Mouse (Mus musculus): Measurements from ENCODE around the gene Cln6. TPM values are rescaled to one million over a fixed set of nuclear protein-coding genes. Genes with fewer than 3 reads are reported as not detected.

The Cln6 gene
- polyA plus RNA-seq, 1 experiment from 2014 or later = 22.4 TPM

- Histone ChIP-seq H3K4me3 (no peak overlapping the region), H3K9ac (no peak overlapping the region), H3K4me2 (no peak overlapping the region), H3K27ac (no peak overlapping the region), H3K36me3 (no peaks in the 10 kb centered on the region), H3K27me3 (no peaks in the 10 kb centered on the region), H3K9me3 (no peaks in the 10 kb centered on the region), H3K4me1 (peaks cover 22% of the 10 kb centered on the region)
- 51% methylated on average over 4 of the region's 4 CpGs for whole genome bisulfite sequencing
- no peak for ATAC-seq (ENCODE audit: borderline replicate concordance, extremely low read depth, low FRiP score, low TSS enrichment)
Observed at GRCm38 (mm10) chr9:62835705-62836446, 2.7 kb upstream of the Cln6 start.

GRCm38 (mm10) chr9:62837611-62838010 lies 974 bp upstream of the Cln6 start:
- Histone ChIP-seq H3K4me1 (peaks cover 22% of the 10 kb centered on the region), H3K36me3 (no peaks in the 10 kb centered on the region), H3K27ac (peak overlapping the region; percentile 93), H3K9ac (no peak overlapping the region), H3K27me3 (no peaks in the 10 kb centered on the region), H3K4me3 (no peak overlapping the region), H3K9me3 (no peaks in the 10 kb centered on the region), H3K4me2 (peak overlapping the region; percentile 92)
- WGBS = 29% methylated on average over 3 of the region's 3 CpGs
- no peak for ATAC-seq (ENCODE audit: borderline replicate concordance, extremely low read depth, low FRiP score, low TSS enrichment)

DNA sequence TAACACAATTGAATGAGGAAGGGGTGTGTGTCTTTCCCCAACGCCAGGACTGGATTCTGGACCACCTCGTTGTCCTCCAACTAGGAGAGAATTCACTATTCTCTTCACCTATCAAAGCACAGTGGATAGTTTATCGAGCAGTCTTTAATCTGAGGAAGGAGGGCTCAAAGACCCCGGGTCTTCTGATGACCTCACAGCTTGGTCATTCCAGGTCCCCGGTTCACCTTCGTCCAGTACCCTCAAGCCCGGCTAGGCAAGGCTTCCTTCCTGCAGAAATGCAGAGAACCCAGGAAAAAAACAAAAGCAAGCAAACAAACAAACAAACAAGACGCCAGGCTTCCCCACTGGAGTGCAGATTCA lies 459 bp upstream of the Cln6 start:
- no peaks in the 10 kb centered on the region for H3K27me3 ChIP-seq
- H3K9me3 ChIP-seq = no peaks in the 10 kb centered on the region
- H3K9ac ChIP-seq = peak overlapping the region; percentile 32; the same call in 1 of the 2 replicates
- peak overlapping the region; percentile 93 for H3K27ac ChIP-seq
- peak overlapping the region; percentile 86 for H3K4me3 ChIP-seq
- no peaks in the 10 kb centered on the region for H3K36me3 ChIP-seq
- 10% methylated on average over 8 of the region's 8 CpGs for WGBS
- H3K4me2 ChIP-seq = peak overlapping the region; percentile 92
- ATAC-seq (ENCODE audit: borderline replicate concordance, extremely low read depth, low FRiP score, low TSS enrichment) = no peak
- H3K4me1 ChIP-seq = peaks cover 22% of the 10 kb centered on the region

GRCm38 (mm10) chr9:62839172-62839770 lies 686 bp downstream of the Cln6 start:
- no peaks in the 10 kb centered on the region for H3K36me3 ChIP-seq
- H3K4me3 ChIP-seq = peak overlapping the region; percentile 86
- peak overlapping the region; percentile 96 for H3K9ac ChIP-seq
- peaks cover 22% of the 10 kb centered on the region for H3K4me1 ChIP-seq
- peak overlapping the region; percentile 92 for H3K4me2 ChIP-seq
- 8% methylated on average over 14 of the region's 14 CpGs for WGBS
- no peaks in the 10 kb centered on the region for H3K27me3 ChIP-seq
- H3K9me3 ChIP-seq = no peaks in the 10 kb centered on the region
- ATAC-seq (ENCODE audit: borderline replicate concordance, extremely low read depth, low FRiP score, low TSS enrichment) = no peak
- H3K27ac ChIP-seq = peak overlapping the region; percentile 93

GRCm38 (mm10) chr9:62843356-62844024 lies 4.9 kb downstream of the Cln6 start:
- no peak overlapping the region for H3K27ac ChIP-seq
- 0 out of 2 replicates have a peak, but pooled peaks cover 5% of the 10 kb centered on the region for H3K36me3 ChIP-seq
- ATAC-seq (ENCODE audit: borderline replicate concordance, extremely low read depth, low FRiP score, low TSS enrichment) = no peak
- H3K9ac ChIP-seq = no peak overlapping the region
- H3K27me3 ChIP-seq = no peaks in the 10 kb centered on the region
- no peaks in the 10 kb centered on the region for H3K9me3 ChIP-seq
- WGBS = 83% methylated on average over 10 of the region's 10 CpGs
- no peak overlapping the region for H3K4me2 ChIP-seq
- H3K4me3 ChIP-seq = no peak overlapping the region
- peaks cover 18% of the 10 kb centered on the region for H3K4me1 ChIP-seq

DNA sequence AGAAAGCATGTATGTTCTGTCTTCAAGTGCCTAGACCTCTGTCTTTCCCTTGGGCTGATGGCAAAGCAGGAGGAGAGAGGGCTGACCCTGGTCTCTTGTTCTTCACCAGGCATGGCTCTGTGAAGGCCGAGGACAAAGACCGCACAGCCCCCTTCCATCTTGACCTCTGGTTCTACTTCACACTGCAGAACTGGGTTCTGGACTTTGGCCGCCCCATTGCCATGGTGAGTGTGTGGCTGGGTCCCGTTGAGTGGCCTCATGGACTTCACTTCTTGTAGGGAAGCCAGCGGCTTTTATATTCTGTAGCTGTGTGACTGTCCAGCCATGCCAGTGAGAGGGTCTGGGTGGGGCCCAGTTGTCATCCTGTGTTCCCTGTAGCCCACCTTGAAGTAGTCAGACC lies 5.9 kb downstream of the Cln6 start:
- Histone ChIP-seq H3K4me3 (no peak overlapping the region), H3K4me2 (no peak overlapping the region), H3K27ac (no peak overlapping the region), H3K4me1 (peaks cover 12% of the 10 kb centered on the region), H3K9me3 (no peaks in the 10 kb centered on the region), H3K36me3 (0 out of 2 replicates have a peak, but pooled peaks cover 7% of the 10 kb centered on the region), H3K9ac (no peak overlapping the region), H3K27me3 (no peaks in the 10 kb centered on the region)
- no peak for ATAC-seq (ENCODE audit: borderline replicate concordance, extremely low read depth, low FRiP score, low TSS enrichment)
- WGBS = 90% methylated on average over 5 of the region's 5 CpGs

DNA sequence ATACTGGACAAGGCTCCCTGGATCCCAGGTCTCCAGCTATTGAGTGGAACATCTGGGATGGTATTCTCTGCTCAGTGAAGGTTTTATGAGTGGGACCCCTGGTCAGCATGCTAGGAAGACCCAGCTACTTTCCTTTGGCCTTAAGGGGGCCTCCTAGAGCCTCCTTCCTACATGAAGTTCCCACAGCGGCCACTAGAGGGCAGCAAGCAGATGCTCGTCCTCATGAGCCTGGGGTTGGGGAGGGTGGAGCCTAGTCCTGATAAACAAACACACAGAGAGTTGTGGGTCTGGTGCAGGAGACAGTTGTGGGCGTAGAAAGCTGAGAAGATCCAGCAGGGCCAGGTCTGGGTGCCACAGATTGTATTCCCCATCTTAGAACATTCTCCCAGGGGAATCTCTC lies 9.1 kb downstream of the Cln6 start:
- Histone ChIP-seq H3K9ac (no peak overlapping the region), H3K4me1 (peaks cover 13% of the 10 kb centered on the region), H3K9me3 (no peaks in the 10 kb centered on the region), H3K36me3 (peaks cover 11% of the 10 kb centered on the region; the same call in 1 of the 2 replicates), H3K4me2 (no peak overlapping the region), H3K4me3 (no peak overlapping the region), H3K27ac (0 out of 2 replicates have a peak overlapping the region, but pooled peaks have one; percentile 37), H3K27me3 (no peaks in the 10 kb centered on the region)
- ATAC-seq (ENCODE audit: borderline replicate concordance, extremely low read depth, low FRiP score, low TSS enrichment) = peak; percentile 67; the same call in 1 of the 2 replicates
- 2% methylated on average over 3 of the region's 3 CpGs for WGBS

- ATAC-seq (ENCODE audit: borderline replicate concordance, extremely low read depth, low FRiP score, low TSS enrichment) = no peak
- Histone ChIP-seq H3K36me3 (peaks cover 11% of the 10 kb centered on the region; the same call in 1 of the 2 replicates), H3K27ac (no peak overlapping the region), H3K4me2 (no peak overlapping the region), H3K9ac (no peak overlapping the region), H3K4me3 (no peak overlapping the region), H3K9me3 (no peaks in the 10 kb centered on the region), H3K27me3 (no peaks in the 10 kb centered on the region), H3K4me1 (peaks cover 13% of the 10 kb centered on the region)
- WGBS = 80% methylated on average over 3 of the region's 3 CpGs
Observed at GRCm38 (mm10) chr9:62848641-62849040, 10.1 kb downstream of the Cln6 start.

GRCm38 (mm10) chr9:62851571-62851970 lies 13.0 kb downstream of the Cln6 start:
- H3K36me3 ChIP-seq = peaks cover 11% of the 10 kb centered on the region; the same call in 1 of the 2 replicates
- no peak overlapping the region for H3K27ac ChIP-seq
- peaks cover 26% of the 10 kb centered on the region for H3K4me1 ChIP-seq
- ATAC-seq (ENCODE audit: borderline replicate concordance, extremely low read depth, low FRiP score, low TSS enrichment) = no peak
- no peaks in the 10 kb centered on the region for H3K27me3 ChIP-seq
- 78% methylated on average over 2 of the region's 2 CpGs for WGBS
- no peak overlapping the region for H3K9ac ChIP-seq
- H3K4me3 ChIP-seq = no peak overlapping the region
- H3K4me2 ChIP-seq = no peak overlapping the region
- H3K9me3 ChIP-seq = no peaks in the 10 kb centered on the region

DNA sequence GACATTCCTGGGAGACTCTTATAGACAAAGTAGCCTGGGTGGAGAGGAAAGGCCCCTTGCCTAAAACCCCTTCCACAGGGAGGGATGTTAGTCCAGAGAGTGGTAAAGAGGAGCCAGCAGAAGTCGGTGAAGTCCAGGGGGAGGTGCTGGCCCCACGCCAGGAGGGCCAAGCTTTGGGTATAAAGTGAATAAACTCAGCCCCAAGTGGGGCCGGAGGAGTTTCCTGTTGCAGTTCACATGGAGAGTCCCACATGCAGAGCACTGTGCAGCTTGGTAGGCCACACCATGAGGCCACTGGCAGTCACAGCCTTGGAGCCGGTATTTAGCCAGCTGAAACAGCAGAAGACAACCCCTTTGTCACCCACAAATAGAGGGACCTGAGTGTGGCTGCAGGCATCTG lies 15.9 kb downstream of the Cln6 start:
- Histone ChIP-seq H3K36me3 (peaks cover 4% of the 10 kb centered on the region; the same call in 1 of the 2 replicates), H3K9me3 (no peaks in the 10 kb centered on the region), H3K27ac (peak overlapping the region; percentile 20; the same call in 1 of the 2 replicates), H3K9ac (no peak overlapping the region), H3K4me3 (no peak overlapping the region), H3K4me1 (peaks cover 43% of the 10 kb centered on the region), H3K27me3 (no peaks in the 10 kb centered on the region), H3K4me2 (no peak overlapping the region)
- 19% methylated on average over 4 of the region's 4 CpGs for WGBS
- no peak for ATAC-seq (ENCODE audit: borderline replicate concordance, extremely low read depth, low FRiP score, low TSS enrichment)

- Histone ChIP-seq H3K4me1 (peaks cover 39% of the 10 kb centered on the region), H3K9me3 (no peaks in the 10 kb centered on the region), H3K36me3 (no peaks in the 10 kb centered on the region), H3K4me2 (peak overlapping the region; percentile 50), H3K27me3 (no peaks in the 10 kb centered on the region), H3K9ac (no peak overlapping the region), H3K27ac (peak overlapping the region; percentile 70), H3K4me3 (no peak overlapping the region)
- WGBS = 39% methylated on average over 9 of the region's 9 CpGs
- ATAC-seq (ENCODE audit: borderline replicate concordance, extremely low read depth, low FRiP score, low TSS enrichment) = no peak
Observed at GRCm38 (mm10) chr9:62857216-62857615, 18.6 kb downstream of the Cln6 start.

Data from lung, embryonic 15.5 days (tissue).